Mouse (Mus musculus): ENCODE measurements at regions not wholly inside any gene's neighbourhood (a gene's known extent, or its start where the extent isn't known, plus 50 kb on each side); places are given as distances from the start of the nearest gene placed in this dataset.

DNA sequence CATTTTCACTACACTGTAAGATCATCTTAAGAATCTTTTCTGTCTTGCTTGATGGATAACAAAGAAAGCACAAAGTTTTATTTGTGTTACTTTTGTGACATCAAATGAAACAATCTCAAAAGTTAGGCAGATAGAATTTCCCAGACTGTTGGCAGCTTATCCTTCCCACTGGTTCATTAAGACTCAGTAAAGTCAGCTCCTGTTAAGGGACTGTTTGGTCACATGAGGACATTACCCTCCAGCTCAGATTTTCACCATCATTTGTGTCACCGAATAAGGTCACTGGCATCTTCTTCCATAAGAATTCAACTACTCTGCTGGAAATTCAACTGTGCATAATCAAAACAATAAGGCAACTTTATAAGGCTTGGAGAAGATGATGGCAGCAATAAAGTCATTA lies 126.3 kb downstream of the Sucnr1 start:
- TF ChIP-seq EP300 (IDR thresholded peaks at IDR 0.05; ENCODE audit: low read depth) (no peak), CTCF (IDR thresholded peaks at IDR 0.05; ENCODE audit: low read depth) (no peak)

Measured in liver, embryonic 14.5 days (tissue).